Mouse (Mus musculus): ENCODE measurements around the gene Slmap. TPM values are rescaled to one million over a fixed set of nuclear protein-coding genes. Genes with fewer than 3 reads are reported as not detected.
"Not testable (repeated sequence)": the region's sequence is repeated elsewhere in the genome, so short reads cannot be mapped to it uniquely, and the experiment has no call there.

Gene Slmap
- total RNA-seq, 1 experiment from 2014 or later = 95.9 TPM

DNA sequence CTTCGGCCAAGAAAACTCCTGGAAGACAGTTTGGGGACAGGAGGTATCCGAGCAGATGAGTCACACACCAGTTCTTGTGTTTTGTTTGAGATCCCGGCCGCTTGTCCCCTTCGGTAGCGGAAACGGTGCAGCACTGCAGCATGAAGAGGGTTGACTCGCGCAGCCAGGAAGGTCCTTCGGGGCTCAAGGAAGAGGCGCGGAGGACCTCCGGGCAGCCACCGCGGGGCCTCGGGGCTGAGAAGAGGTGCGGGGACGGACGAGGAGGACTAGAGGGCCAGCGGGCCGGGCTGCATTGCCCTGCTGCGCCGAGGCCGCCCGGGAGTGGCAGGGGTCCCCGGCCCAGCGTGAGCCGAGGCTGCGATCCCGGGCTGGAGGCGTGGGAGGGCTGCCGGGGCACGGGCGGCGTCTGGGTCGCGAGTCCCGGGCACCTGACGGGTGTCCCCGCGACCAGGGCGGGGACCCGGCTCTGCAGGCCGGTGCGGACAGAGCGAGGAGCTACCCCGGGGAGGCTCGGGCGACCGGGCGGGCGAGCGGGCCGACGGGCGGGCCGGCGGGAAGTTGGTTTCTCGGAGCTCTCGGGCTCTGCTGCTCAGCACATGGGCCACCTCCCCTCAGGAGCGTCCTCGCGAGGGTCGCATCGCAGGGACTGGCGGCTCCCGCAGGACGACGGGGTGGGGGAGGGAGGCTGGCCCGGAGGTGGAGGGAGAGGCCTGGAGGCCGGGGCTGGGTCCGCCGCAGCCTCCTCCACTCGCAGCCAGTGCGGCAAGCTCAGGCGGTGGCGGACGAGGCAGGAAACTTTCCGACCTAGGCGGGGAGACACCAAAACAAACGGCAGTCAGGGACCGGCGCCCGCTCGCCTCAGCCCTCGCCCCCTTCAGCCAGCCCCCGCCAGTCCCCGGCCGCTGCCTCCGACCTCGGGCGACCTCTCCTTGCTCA is 642 bp downstream of the Slmap start:
- no peak for ATAC-seq (replicated peaks; ENCODE audit: insufficient number of reproducible peaks, low FRiP score, low TSS enrichment, poor library complexity, severe bottlenecking)

GRCm38 (mm10) chr14:26533267-26533666 is 1.5 kb downstream of the Slmap start:
- ATAC-seq (replicated peaks; ENCODE audit: insufficient number of reproducible peaks, low FRiP score, low TSS enrichment, poor library complexity, severe bottlenecking) = no peak

GRCm38 (mm10) chr14:26532752-26533151 is 2.0 kb downstream of the Slmap start:
- no peak for ATAC-seq (replicated peaks; ENCODE audit: insufficient number of reproducible peaks, low FRiP score, low TSS enrichment, poor library complexity, severe bottlenecking)

DNA sequence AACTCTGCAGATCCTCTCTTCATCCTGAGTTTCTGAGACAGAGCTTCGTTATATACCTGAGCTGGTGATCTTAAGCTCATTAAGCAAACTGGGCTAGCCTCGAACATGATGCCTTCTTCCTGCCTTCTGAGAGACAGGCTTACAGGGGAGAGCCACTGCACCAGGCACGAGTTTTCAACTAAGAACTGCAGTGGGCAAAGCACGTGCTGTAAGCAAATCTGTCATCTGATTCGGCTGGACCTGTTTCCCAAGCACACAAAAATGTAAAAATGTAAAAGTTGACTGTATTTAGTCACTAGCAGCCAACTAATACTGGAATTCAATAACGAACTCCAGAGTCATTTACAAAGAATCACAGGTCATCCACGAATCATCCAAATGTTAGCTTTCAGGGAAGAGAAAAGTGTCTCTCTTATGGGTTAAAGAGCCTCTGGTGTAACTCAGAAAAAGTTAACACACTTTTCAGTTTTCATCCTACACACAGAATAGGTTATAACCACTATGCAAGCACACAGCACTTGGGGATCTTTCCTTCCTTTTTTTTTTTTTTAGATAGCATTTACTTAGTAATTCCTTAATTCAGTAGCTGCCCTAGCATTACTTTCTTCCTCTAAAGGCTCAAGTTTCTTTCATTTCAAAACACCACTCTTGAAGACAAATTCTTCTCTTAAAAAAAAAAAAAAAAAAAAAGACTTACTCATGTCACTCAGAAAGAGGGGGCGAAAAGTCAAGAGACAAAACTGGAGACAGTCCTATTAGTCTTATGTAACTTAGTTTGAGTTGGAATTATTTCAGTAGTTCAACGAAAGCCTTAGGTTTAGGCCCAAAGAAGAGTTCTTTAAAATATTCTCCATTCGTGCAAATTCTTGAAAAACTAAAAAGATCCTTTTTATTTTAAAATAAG is 3.1 kb downstream of the Slmap start:
- no peak for ATAC-seq (replicated peaks; ENCODE audit: insufficient number of reproducible peaks, low FRiP score, low TSS enrichment, poor library complexity, severe bottlenecking)

DNA sequence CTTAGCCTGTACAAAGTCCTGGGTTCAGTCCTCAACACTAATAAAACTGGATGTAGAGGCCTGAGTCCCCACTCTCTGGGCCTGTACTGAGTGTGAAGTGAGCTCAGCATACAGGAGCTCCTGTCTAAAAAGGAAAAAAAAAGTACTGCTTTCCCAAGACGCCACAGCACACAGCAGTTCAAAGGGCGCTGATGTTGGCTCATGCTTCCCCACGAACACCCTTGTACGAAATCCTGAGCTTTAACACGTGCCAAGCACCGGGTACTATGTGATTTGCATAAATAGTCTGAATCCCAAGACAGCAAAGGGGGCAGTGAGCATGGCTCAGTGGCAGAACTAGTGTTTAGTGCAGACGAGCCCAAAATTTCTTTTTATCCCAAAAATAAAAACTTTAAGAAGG is 4.4 kb downstream of the Slmap start:
- no peak for ATAC-seq (replicated peaks; ENCODE audit: insufficient number of reproducible peaks, low FRiP score, low TSS enrichment, poor library complexity, severe bottlenecking)

GRCm38 (mm10) chr14:26528296-26528695 is 6.4 kb downstream of the Slmap start:
- ATAC-seq (replicated peaks; ENCODE audit: insufficient number of reproducible peaks, low FRiP score, low TSS enrichment, poor library complexity, severe bottlenecking) = no peak

DNA sequence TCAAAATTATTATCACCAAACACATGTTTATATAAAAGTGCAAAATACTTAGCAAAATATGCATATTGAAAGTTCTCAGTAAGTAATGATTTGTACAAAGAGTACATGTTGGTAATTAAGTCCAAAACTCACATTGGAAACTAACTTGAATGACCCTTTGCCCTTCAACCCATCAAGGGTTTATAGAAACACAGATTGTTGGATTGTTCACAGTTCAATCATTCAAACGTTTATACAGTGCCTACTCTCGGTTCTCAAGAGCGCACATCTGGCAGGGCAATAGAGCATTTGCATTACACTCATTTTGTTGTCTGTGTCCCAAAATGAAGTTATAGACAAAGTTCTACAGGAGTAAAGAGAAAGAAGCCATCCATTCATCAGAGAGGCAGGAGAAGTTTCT is 8.8 kb downstream of the Slmap start:
- ATAC-seq (replicated peaks; ENCODE audit: insufficient number of reproducible peaks, low FRiP score, low TSS enrichment, poor library complexity, severe bottlenecking) = no peak

DNA sequence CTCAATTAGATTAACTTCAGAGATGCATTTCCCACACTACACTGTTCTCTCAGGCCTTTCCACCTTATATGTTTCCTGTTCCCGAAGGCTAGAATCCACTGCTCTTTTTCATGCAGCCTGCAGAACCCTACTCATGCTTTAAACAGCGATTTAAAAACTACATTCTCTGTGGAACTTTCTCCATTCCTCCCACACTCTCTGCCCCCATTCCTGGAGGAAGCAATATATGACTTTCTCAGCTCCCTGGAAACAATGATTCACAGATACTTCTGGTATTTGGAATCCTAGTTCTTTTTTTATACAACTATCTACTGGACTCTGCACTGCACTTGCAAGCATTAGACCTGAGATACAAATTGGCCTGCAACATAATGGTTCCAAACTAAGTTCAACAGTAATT is 11.6 kb downstream of the Slmap start:
- ATAC-seq (replicated peaks; ENCODE audit: insufficient number of reproducible peaks, low FRiP score, low TSS enrichment, poor library complexity, severe bottlenecking) = no peak

DNA sequence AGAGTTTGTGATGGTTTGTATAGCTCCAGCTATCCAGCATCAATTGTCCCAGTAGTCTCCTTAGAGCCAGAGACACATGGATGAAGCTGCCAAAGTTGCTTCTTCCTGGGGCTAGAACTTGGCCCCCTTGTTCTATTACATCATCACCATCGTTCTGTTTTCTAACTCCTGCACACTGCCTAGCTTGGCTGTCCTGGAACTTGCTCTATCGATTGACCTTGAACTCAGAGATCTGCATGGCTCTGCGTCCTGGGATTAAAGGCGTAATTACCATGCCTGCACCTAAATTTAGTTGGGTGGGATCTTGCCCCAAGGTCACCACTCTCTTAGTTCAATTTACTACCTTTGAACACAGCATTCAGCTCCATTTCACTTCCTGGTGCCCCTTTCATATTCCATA is 14.9 kb downstream of the Slmap start:
- ATAC-seq (replicated peaks; ENCODE audit: insufficient number of reproducible peaks, low FRiP score, low TSS enrichment, poor library complexity, severe bottlenecking) = no peak

- no peak for ATAC-seq (replicated peaks; ENCODE audit: insufficient number of reproducible peaks, low FRiP score, low TSS enrichment, poor library complexity, severe bottlenecking)
Observed at GRCm38 (mm10) chr14:26517843-26518242, 16.9 kb downstream of the Slmap start.

DNA sequence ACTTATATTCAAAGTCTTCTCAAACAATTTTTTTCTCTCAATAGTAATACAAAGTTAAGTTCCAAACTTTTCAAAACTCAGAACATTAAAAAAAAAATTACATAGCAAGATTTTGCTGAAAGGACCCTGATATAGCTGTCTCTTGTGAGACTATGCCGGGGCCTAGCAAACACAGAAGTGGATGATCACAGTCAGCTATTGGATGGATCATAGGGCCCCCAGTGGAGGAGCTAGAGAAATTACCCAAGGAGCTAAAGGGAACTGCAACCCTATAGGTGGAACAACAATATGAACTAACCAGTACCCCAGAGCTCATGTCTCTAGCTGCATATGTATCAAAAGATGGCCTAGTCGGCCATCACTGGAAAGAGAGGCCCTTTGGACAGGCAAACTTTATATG is 18.5 kb downstream of the Slmap start:
- ATAC-seq (replicated peaks; ENCODE audit: insufficient number of reproducible peaks, low FRiP score, low TSS enrichment, poor library complexity, severe bottlenecking) = not testable (repeated sequence)

GRCm38 (mm10) chr14:26515802-26516201 is 18.9 kb downstream of the Slmap start:
- peak; percentile 61; the same call in 1 of the 2 replicates for ATAC-seq (replicated peaks; ENCODE audit: insufficient number of reproducible peaks, low FRiP score, low TSS enrichment, poor library complexity, severe bottlenecking)

DNA sequence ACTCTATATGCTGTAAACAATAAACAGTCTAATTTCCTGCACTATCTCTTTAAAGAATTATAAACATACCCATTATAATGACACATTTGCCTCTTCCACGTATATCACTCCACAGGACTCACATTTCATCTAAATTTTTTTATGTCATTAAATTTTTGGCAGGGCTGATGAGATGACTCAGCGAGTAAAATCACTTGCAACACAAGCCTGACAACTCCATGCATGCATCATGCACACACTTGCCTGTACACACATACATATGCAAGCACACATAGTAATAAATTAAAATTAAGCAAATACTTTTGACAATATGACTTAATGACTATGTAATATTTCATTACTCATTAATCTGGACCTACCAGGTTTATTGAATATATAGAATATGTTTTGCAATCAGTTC is 24.2 kb downstream of the Slmap start:
- no peak for ATAC-seq (replicated peaks; ENCODE audit: insufficient number of reproducible peaks, low FRiP score, low TSS enrichment, poor library complexity, severe bottlenecking)

GRCm38 (mm10) chr14:26508150-26508549 is 26.6 kb downstream of the Slmap start:
- ATAC-seq (replicated peaks; ENCODE audit: insufficient number of reproducible peaks, low FRiP score, low TSS enrichment, poor library complexity, severe bottlenecking) = no peak

GRCm38 (mm10) chr14:26507361-26507760 is 27.4 kb downstream of the Slmap start:
- no peak for ATAC-seq (replicated peaks; ENCODE audit: insufficient number of reproducible peaks, low FRiP score, low TSS enrichment, poor library complexity, severe bottlenecking)

GRCm38 (mm10) chr14:26504541-26504940 is 30.2 kb downstream of the Slmap start:
- ATAC-seq (replicated peaks; ENCODE audit: insufficient number of reproducible peaks, low FRiP score, low TSS enrichment, poor library complexity, severe bottlenecking) = no peak

DNA sequence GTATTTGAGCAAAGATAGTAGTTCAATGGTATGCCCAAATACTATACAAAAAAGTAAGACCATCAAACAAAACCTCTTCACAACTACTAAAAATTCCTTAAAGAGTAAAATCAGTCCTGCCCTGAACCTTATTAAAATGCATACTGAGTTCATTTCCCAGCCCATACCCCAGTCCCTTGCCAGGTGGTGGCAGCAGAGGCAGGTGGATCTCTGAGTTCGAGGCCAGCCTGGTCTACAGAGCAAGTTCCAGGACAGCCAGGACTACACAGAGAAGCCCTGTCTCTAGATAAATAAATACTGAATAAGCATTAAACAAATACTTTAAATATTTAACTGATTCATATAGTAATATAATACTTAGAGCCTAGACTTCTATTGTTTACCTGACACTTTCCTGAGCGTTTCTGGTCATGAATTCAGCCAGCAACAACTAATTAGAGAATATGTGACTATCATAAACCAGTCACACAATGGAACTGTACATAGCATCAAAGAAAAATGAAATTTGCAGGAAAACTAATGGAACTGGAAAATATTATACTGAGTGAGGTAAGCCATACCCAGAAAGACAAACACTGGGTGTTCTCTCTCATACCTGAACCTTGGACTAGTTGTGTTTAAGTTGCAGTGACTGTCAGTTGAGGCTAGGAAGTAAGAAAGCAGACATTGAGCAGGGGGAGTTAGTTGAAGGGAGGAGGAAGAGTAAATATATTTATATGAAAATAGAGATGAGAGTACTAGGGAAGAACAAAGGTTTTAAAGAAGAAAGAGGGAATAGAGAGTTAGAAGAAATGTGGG is 34.4 kb downstream of the Slmap start:
- no peak for ATAC-seq (replicated peaks; ENCODE audit: insufficient number of reproducible peaks, low FRiP score, low TSS enrichment, poor library complexity, severe bottlenecking)

DNA sequence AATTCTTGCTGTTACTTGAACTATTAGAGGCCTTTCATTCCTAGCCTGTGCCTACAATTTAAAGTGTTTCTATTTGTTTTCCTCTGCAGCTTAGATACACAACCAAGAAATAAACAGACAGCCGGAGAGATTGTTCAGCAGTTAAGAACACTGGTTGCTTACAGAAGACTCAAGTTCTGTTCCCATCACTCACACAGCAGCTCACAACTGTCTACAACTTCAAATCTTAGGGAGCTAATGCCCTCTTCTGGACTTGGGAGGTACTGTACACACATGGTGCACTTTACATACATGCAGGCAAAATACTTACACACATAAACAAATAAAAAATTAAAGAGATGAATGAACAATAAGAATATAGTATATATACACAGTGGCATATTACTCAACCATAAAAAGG is 39.7 kb downstream of the Slmap start:
- ATAC-seq (replicated peaks; ENCODE audit: insufficient number of reproducible peaks, low FRiP score, low TSS enrichment, poor library complexity, severe bottlenecking) = no peak

GRCm38 (mm10) chr14:26491150-26491549 is 43.6 kb downstream of the Slmap start:
- ATAC-seq (replicated peaks; ENCODE audit: insufficient number of reproducible peaks, low FRiP score, low TSS enrichment, poor library complexity, severe bottlenecking) = peak; percentile 93
